Mouse (Mus musculus) forebrain, postnatal 0 days (tissue): ENCODE data around the gene Fibin. TPM values are rescaled to one million over a fixed set of nuclear protein-coding genes. Genes with fewer than 3 reads are reported as not detected.

ENCODE experiments used
- ATAC-seq: fragments of 200-750 bp; cut with Nextera tagmentation; 2 replicates; pipeline ENCODE4 v1.8.0; 2017; ENCODE audit warnings: mild to moderate bottlenecking, moderate library complexity
- DNase-seq: peaks from one replicate; pipeline ENCODE4 v3.0.0-alpha.2; 2015
- H3K27ac ChIP-seq: fragments of 300-500 bp; sonication (generic); 2 replicates; pipeline ENCODE4 v1.5.1; 2014; ENCODE audit warnings: low read depth, mild to moderate bottlenecking, antibody characterized with exemption, low read length, moderate library complexity, mixed read lengths
- H3K27me3 ChIP-seq: fragments of 300-500 bp; sonication (generic); 2 replicates; pipeline ENCODE4 v1.6.1; 2014; ENCODE audit warnings: mild to moderate bottlenecking, low read length, mixed read lengths; ENCODE audit not compliant: insufficient read depth
- H3K36me3 ChIP-seq: fragments of 300-500 bp; sonication (generic); 2 replicates; pipeline ENCODE4 v1.6.1; 2014; ENCODE audit warnings: mild to moderate bottlenecking, moderate library complexity; ENCODE audit not compliant: insufficient read depth
- H3K4me1 ChIP-seq: fragments of 300-500 bp; sonication (generic); 2 replicates; pipeline ENCODE4 v1.6.1; 2014; ENCODE audit warnings: antibody characterized with exemption; ENCODE audit not compliant: insufficient read depth
- H3K4me2 ChIP-seq: fragments of 300-500 bp; sonication (generic); 2 replicates; pipeline ENCODE4 v1.6.1; 2014; ENCODE audit warnings: low read depth, mild to moderate bottlenecking, moderate library complexity
- H3K4me3 ChIP-seq: fragments of 300-500 bp; sonication (generic); 2 replicates; pipeline ENCODE4 v1.5.1; 2014; ENCODE audit warnings: low read depth, low read length, mixed read lengths
- H3K9ac ChIP-seq: fragments of 300-500 bp; sonication (generic); 2 replicates; pipeline ENCODE4 v1.6.1; 2014; ENCODE audit warnings: mild to moderate bottlenecking
- H3K9me3 ChIP-seq: fragments of 300-500 bp; sonication (generic); 2 replicates; pipeline ENCODE4 v1.6.1; 2016; ENCODE audit warnings: low read length
- CTCF ChIP-seq: sonication (generic); IDR thresholded peaks from 2 replicates; pipeline ENCODE4 v1.5.1; 2016; ENCODE audit warnings: antibody characterized with exemption, control low read depth, low read depth
- WGBS: fragments of 180-500 bp; shearing (Covaris S2); extraction: QIAGEN DNeasy Blood & Tissue Kit; methylation state at CpG from one replicate; pipeline ENCODE4 v1.1.7; 2014; 5-methylcytosine and 5-hydroxymethylcytosine counted together
- polyA plus RNA-seq: library from polyadenylated mRNA; unstranded; fragments of >200 nt; fragmentation: Nextera tagmentation; extraction: Ambion mirVana; gene quantifications from 2 replicates; pipeline ENCODE4 v1.2.1, GENCODE M21; 2015
- total RNA-seq: library from RNA; depleted of rRNA; stranded (reverse); fragments of >200 nt; gene quantifications from 2 replicates; pipeline ENCODE4 v1.2.3, GENCODE M21; 2014

Gene Fibin
- total and polyA plus RNA-seq, 2 experiments from 2014 or later: 3.6 to 8.9 TPM

GRCm38 (mm10) chr2:110351406-110351805, 11.6 kb downstream of the Fibin start:
- 27% methylated on average over 1 of the region's 1 CpGs for WGBS
- no peak for ATAC-seq
- no peak overlapping the region for H3K27ac ChIP-seq
- H3K4me2 ChIP-seq: no peak overlapping the region
- no peaks in the 10 kb centered on the region for H3K36me3 ChIP-seq
- H3K4me1 ChIP-seq: no peaks in the 10 kb centered on the region
- no peaks in the 10 kb centered on the region for H3K27me3 ChIP-seq
- no peak overlapping the region for H3K4me3 ChIP-seq
- no peak for DNase-seq
- H3K9me3 ChIP-seq: no peaks in the 10 kb centered on the region
- no peak overlapping the region for H3K9ac ChIP-seq
- no peak for TF ChIP-seq CTCF

GRCm38 (mm10) chr2:110328953-110329352, 34.0 kb downstream of the Fibin start:
- ATAC-seq: no peak
- H3K4me2 ChIP-seq: no peak overlapping the region
- H3K4me1 ChIP-seq: no peaks in the 10 kb centered on the region
- no peaks in the 10 kb centered on the region for H3K9me3 ChIP-seq
- DNase-seq: no peak
- H3K9ac ChIP-seq: no peak overlapping the region
- H3K4me3 ChIP-seq: no peak overlapping the region
- no peak for TF ChIP-seq CTCF
- no peak overlapping the region for H3K27ac ChIP-seq
- H3K36me3 ChIP-seq: no peaks in the 10 kb centered on the region
- no peaks in the 10 kb centered on the region for H3K27me3 ChIP-seq

- Histone ChIP-seq H3K27ac (no peak overlapping the region), H3K27me3 (no peaks in the 10 kb centered on the region), H3K36me3 (no peaks in the 10 kb centered on the region), H3K4me2 (no peak overlapping the region), H3K9ac (no peak overlapping the region), H3K9me3 (no peaks in the 10 kb centered on the region), H3K4me1 (no peaks in the 10 kb centered on the region), H3K4me3 (no peak overlapping the region)
- 76% methylated on average over 4 of the region's 4 CpGs for WGBS
- ATAC-seq (no peak), DNase-seq (no peak)
- TF ChIP-seq CTCF: no peak
Measured at GRCm38 (mm10) chr2:110319949-110320348, 43.0 kb downstream of the Fibin start.

GRCm38 (mm10) chr2:110319266-110319665, 43.7 kb downstream of the Fibin start:
- no peak for ATAC-seq
- no peak for TF ChIP-seq CTCF
- 80% methylated on average over 1 of the region's 1 CpGs for WGBS

GRCm38 (mm10) chr2:110318719-110319118, 44.3 kb downstream of the Fibin start:
- no peak overlapping the region for H3K27ac ChIP-seq
- DNase-seq (no peak), ATAC-seq (no peak)
- WGBS: 100% methylated on average over 1 of the region's 1 CpGs
- H3K27me3 ChIP-seq: no peaks in the 10 kb centered on the region
- TF ChIP-seq CTCF: no peak
- H3K4me1 ChIP-seq: no peaks in the 10 kb centered on the region
- H3K9me3 ChIP-seq: no peaks in the 10 kb centered on the region
- no peaks in the 10 kb centered on the region for H3K36me3 ChIP-seq
- no peak overlapping the region for H3K4me3 ChIP-seq
- no peak overlapping the region for H3K4me2 ChIP-seq
- H3K9ac ChIP-seq: no peak overlapping the region

More at GRCm38 (mm10) chr2:110319266-110319665, 43.7 kb downstream of the Fibin start:
- Histone ChIP-seq H3K9me3 (no peaks in the 10 kb centered on the region), H3K36me3 (no peaks in the 10 kb centered on the region), H3K4me2 (no peak overlapping the region), H3K4me1 (no peaks in the 10 kb centered on the region), H3K9ac (no peak overlapping the region), H3K4me3 (no peak overlapping the region), H3K27me3 (no peaks in the 10 kb centered on the region), H3K27ac (no peak overlapping the region)
- no peak for DNase-seq

- no peak overlapping the region for H3K4me2 ChIP-seq
- no peak overlapping the region for H3K27ac ChIP-seq
- no peaks in the 10 kb centered on the region for H3K27me3 ChIP-seq
- H3K9ac ChIP-seq: no peak overlapping the region
- ATAC-seq (no peak), DNase-seq (no peak)
- no peak for TF ChIP-seq CTCF
- H3K4me3 ChIP-seq: no peak overlapping the region
- 40% methylated on average over 3 of the region's 3 CpGs for WGBS
- no peaks in the 10 kb centered on the region for H3K36me3 ChIP-seq
- H3K4me1 ChIP-seq: no peaks in the 10 kb centered on the region
- no peaks in the 10 kb centered on the region for H3K9me3 ChIP-seq
Measured at GRCm38 (mm10) chr2:110316116-110316883, 46.7 kb downstream of the Fibin start.

GRCm38 (mm10) chr2:110314509-110315155, 48.4 kb downstream of the Fibin start, which contains the start of gene Bbox1:
Gene Bbox1, minus strand, starts transcription at chr2:110314560.
- Histone ChIP-seq H3K4me2 (no peak within 1 kb of the TSS), H3K27ac (no peak within 1 kb of the TSS), H3K4me3 (no peak within 1 kb of the TSS), H3K4me1 (no peaks in the 10 kb centered on the region), H3K36me3 (no peaks in the 10 kb centered on the region), H3K27me3 (no peaks in the 10 kb centered on the region), H3K9ac (no peak within 1 kb of the TSS), H3K9me3 (no peaks in the 10 kb centered on the region)
- TF ChIP-seq CTCF: no peak
- ATAC-seq: peak; percentile 58
- no peak for DNase-seq
- 71% methylated on average over 6 of the region's 6 CpGs for WGBS
